Mouse (Mus musculus): Measurements from ENCODE around the gene Kcnk4.

Gene Kcnk4

DNA sequence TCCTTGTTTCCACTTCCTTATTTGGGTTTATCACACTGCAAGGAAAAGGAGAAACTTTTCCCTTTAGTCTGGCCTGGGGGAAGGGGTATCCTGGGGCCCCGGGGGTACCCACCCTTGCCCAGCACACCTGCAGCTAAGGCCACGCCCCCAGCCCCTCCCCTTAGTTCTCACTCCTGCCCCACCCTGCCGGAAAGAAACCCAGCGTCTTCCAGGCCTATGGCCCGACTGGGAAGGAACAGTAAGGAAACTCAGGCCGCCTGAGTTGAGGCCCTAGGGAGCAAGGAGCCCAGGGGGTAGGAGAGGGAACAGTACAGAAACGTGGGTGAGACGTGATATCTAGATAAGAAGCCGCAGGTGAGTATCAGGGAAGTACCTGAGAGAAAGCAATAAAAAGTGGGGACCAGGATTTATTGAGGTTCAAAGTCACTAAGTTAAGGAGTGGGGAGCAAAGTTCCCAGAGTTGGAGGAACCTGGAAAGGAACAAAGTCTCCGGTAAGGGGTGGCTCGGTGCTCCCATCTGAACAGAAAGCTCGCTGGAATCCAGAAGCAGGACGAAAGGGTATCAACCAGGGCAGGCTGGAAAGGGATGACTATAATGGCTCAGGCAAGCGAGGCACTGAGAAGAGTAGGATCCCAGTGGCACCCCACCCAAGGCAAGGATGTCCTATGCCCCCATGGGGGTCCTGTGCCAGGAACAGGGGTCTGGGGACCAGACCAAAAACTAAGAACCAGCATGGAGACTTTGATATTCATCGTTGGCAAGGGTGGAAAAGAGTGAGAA, 34.4 kb upstream of the Kcnk4 start:
- DNase-seq (ENCODE audit: extremely low read depth, low read depth, low spot score), result no peak

DNA sequence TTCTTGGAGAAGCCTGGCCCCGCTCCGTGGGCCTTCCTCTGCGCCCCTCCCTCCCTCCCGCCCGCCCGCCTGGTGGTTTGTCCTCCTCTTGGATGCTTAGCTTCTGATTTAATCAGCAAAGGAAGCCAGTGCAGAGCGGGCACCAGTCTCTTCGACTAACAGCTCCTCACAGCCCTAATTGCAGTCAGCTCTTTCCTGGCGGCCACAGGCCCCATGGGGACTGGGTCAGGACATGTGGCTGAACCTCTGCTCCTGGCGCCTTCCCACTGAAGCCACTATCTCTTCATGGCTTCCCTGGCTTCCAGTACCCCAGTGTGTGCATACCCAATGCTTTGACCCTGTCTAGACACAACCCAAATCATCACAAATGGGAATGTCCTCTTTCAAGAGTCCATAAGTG, 22.1 kb upstream of the Kcnk4 start:
- no peak for DNase-seq (ENCODE audit: extremely low read depth, low read depth, low spot score)

DNA sequence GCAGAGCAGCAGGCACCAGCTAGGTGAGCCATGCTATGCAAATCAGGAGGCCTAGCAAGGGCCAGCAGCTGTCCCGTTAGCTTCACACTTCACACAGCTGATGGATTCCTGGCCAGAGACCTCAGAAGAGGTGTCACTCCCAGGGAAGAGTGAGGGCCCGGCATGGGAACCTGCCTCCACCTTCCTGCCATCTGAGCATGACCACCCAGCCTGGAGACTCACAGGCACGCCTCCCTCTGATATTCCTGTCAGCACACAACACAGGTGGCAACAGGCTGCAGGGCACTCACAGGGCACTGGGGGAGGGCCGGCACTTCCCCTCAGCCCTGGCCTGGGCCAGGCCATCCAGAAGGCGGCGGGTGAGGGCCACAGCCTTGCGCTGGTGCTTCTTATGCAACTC, 21.1 kb upstream of the Kcnk4 start:
- DNase-seq (ENCODE audit: extremely low read depth, low read depth, low spot score), result no peak

DNA sequence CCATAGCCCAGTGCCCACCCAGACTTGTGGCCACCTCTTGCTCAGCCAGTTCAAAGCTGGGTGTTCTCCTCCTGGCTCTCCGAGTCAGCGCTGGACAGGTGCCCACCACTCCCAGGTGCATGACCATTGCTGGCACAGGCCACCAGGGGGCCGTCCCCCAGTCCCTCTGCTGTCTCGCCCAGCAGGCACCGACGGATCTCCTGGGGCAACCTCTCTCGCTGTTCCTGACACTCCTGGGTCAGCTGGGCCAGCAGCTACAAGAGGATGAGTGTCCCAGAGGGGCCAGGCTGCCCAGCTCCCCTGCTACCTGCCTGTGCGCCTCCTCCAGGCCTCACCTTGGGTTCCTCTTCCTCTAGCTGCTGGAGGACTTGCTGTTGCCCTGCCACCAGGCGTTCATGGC, 19.7 kb upstream of the Kcnk4 start:
- no peak for DNase-seq (ENCODE audit: extremely low read depth, low read depth, low spot score)

DNA sequence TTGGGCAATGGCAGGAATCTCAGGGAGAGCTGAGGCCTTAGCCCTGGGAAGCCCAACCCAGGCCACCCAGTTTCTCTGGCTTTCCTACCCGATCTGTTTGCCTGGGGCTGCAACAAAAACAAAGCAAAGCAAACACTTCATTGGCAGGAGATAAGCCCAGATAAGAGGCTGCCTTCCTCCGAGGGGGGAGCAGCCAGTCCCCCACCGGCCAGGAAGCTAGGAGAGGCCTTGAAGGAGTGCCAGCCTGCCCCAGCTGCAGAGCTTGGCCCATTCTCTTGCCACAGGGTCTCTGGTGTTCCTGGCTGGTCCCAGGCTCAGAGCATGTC, 18.4 kb upstream of the Kcnk4 start:
- DNase-seq (ENCODE audit: extremely low read depth, low read depth, low spot score), result no peak

DNA sequence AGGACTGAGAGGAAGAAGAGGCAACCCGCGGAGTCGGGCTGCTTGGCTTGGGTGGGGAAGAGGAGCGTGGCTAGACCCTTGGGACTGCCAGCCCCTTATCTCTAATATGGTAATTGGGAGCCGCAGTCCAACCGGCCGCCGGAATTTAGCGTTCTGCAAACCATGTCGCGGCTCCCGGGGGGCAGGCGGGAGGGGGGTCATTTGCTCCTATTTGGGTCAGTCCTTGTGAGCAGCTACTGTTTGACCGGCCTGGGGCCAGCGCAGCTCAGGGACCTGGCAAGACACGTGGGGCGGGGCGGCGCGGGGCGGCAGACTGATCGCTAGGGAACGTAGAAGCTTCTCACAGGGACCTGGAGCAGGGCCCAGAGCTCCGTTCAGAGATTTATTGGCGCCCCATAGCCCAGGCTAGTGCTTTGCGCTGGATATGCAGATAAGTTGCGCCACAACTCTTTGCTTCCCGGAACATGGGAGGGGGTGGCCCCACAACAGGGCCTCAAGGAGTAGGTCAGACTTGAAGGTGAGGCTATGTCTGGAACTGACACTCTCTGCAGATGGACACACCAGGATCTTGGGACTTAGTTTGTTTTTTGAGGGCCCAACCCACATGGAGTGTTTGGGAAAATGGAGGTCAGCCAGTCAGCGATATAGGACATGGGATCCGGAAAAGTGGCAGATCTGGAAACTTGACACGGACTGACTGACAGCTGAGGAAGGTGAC, 17.8 kb upstream of the Kcnk4 start:
- peak; percentile 66 for DNase-seq (ENCODE audit: extremely low read depth, low read depth, low spot score)

DNA sequence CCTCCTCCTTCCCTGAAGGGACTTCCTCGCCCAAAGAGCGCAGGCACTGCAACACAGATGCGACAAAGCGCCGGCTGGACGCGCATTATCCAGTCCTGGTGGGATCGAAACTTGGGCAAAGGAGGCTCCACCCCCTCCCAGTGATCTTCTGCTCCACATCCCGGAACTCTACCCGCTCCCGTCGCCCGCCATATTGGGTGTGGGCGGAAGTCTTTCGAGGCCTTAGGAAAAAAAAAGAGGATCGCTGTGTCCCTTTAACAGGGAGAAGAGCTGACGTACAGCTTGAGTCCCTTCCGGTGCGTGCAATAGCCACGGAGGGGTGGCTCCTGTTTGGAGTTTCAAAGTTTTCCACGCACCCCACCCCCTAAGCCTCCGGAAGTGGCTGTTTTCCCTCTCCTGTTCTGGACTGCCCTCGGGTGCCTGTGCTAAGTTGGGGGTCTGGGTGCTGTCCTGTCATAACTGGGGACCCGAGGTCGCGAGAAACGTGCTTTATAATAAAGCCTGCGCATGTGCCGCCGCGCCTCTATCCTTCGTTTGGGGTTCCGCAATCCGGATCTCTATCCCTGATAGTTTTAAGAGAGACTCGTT, 17.2 kb upstream of the Kcnk4 start:
- DNase-seq (ENCODE audit: extremely low read depth, low read depth, low spot score), result peak; percentile 68

DNA sequence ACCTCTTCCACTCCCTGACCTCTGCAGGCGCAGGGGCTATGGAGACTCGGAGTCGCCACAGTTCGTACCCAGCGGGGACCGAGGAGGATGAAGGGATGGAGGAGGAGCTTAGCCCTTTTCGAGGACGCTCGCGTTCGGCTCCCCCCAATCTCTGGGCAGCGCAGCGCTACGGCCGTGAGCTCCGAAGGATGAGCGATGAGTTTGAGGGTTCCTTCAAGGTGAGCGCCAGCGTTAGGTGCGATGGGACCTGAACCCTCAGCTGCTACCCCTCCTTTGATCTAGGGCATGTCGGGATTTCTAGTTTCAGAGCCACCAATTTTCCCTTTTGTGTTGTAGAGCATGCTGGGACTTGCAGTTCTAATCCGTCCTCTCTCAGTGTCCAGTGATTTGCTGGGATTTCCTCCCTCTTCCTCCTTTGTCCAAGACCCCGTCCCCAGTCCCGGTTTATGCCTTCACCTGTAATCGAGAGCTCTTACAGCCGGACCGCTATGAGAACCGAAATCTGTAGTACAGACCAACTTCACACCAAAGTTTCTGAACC, 16.4 kb upstream of the Kcnk4 start:
- no peak for DNase-seq (ENCODE audit: extremely low read depth, low read depth, low spot score)

DNA sequence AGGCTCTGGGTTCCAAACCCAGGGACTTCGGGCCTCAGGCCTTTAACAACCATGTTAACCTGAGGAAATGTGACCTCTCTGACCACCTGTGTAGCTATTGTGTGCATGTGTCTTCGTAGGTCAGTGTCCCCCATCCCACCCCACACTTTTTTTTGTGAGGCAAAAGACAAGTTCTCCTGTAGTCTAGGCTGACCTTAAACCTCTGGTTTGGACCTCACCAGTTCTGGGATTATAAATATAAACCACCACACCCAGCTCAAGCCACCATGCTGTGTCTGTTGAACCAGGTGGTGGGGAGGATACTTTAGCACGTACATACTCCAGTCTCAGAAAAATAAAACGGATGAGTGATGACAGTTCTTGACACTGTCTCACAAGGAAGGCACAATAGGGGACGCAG, 15.6 kb upstream of the Kcnk4 start:
- DNase-seq (ENCODE audit: extremely low read depth, low read depth, low spot score), result no peak

DNA sequence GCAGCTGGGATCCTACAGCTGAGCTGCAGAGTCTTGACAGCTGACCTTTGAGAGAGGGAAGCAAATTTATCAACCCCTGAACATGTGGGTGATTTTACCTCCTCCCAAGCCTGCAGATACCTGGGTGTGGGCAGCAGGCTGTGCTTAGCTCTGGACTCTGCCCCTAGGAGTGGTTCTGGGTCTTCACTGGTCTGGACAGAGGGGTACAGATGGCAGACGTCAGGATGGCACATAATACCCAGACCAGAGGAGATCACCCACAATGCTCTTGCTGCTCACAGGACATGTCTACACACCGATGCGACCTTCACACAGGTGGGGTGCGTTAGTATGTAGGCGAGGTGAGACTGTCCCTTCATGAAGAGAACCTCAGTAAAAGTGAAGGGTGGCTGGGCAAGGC, 15.2 kb upstream of the Kcnk4 start:
- DNase-seq (ENCODE audit: extremely low read depth, low read depth, low spot score), result no peak

DNA sequence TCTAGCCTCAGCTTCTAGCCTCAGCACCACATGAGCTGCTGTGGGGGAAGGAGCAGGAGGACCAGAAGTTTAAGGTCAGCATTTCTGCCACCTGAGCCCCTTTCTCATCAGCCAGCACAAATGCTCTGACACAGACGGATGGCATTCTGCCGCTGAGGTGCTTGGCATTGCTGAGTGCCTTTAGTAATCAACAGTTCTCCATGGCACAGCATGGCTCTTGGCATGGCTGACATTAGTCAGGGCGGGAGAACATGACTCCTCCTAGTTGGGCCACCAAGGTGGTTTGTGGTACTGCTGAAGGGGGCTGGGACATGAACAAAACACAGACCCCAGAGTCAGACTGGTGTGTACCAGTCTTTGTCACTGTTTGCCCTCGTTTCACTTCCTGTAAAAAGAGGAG, 13.9 kb upstream of the Kcnk4 start:
- no peak for DNase-seq (ENCODE audit: extremely low read depth, low read depth, low spot score)

DNA sequence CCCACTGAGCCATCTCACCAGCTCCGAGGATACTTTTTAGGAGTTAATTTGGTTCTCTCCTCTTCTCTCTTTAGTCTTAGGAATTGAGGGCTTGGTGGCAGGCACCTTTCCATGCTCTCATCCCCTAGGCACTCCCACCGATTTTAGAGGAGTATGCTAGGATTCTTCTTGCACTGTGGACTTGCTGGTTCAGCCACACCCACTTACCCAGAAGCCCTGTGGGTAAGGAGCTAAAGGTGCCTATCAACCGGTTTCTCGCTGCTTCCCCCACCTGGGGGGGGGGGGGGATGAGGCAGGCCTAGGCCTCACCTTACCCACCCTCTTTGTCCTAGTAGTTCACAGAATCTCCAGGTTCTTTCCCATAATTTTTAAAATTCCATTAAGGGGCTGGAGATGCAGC, 13.4 kb upstream of the Kcnk4 start:
- DNase-seq (ENCODE audit: extremely low read depth, low read depth, low spot score), result no peak

DNA sequence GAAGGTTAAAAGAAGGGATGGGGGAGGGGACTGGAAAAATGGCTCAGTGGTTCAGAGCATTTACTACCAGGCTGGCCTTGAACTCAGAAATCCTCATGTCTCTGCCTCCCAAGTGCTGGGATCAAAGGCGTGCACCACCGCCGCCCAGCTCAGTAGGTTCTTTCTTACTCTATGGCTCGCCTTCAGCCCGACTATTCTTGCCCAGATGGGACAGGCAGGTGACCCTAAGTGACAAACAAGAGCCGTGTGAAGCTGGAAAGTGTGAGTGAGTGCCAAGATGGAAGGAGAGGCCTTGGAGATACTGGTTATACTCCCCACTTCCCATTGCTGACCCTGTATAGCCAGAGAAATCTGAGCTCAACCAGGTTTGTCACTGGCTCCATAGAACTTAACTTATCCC, 9.4 kb upstream of the Kcnk4 start:
- no peak for DNase-seq (ENCODE audit: extremely low read depth, low read depth, low spot score)

DNA sequence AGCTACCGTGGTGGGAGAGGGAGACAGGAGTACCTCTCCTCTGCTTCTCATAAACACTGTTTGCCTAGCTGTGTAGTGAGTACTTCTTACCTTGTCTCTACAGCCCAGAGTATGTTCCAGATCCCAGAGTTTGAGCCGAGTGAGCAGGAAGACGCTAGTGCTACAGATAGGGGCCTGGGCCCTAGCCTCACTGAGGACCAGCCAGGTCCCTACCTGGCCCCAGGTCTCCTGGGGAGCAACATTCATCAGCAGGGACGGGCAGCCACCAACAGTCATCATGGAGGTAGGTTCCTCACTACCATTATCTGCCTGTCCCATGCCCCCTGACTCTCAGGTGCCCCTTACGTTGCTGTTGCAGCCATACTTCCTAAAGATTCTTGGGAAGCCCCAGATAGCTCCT, 8.4 kb upstream of the Kcnk4 start:
- DNase-seq (ENCODE audit: extremely low read depth, low read depth, low spot score), result no peak

DNA sequence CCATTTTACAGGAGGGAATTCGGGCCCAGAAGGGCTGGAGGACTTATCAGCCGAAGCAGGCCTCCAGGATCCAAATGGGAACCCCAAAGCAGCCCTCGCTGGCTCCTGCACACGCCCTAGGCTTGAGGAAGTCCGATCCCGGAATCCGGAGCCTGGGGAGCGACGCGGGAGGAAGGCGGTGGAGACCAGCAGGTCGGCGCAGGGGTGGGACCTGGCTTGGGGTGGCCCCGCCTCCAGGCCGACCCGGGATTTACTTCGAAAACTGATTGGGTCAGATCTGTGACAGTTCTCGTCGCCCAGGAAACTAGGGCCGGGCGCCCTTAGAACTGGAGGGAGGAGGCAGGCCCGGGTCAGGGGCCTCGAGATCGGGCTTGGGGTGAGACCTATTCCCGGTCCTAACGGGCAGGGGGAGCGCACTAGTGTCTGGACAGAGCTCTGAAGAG, 8.0 kb upstream of the Kcnk4 start, which contains the start of gene Gpr137:
TSS of gene Gpr137 (minus strand) at position 232 of the 443 bp plus-strand sequence.
- no peak for DNase-seq (ENCODE audit: extremely low read depth, low read depth, low spot score)

DNA sequence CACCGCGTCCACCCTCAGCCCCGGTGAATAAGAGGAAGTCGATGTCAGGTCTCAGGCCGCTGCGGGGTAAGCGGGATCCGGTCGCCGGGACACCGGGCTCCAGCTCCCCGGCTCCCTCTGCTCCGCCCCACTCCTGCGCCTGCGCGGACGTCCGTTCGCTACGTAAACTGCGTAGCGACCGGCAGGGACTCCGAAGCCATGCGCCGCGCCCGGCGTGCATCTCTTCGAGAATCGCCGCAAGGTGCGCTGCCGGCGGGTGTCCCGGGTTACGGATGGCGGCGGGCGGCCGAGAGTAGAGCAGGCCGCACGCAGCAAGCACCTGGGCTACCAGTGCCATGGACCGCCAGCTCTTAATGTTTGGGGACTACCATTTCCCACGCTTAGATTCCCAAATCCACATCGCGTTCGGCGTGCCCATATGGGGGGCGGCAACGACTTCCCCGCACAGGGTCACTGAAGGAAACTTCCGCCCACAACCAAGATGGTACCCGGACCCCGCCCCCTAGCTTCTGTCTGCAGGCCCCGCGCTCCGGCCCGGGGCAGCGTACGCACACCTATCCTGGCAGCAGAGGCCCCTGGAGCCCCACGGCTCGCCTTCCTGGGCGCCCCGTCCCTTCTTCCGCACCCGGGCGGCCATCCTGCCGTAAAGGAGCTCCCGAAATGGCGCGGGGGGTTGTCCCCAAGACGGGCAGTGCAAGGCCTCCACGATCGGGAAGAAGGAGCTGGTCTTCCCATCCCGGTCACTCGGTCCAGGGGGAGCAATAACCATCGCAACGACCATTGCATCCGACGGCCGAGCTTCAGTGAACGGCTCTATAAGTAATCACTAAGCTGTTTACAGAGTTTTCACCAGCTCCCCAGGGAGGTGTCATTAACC, 7.3 kb upstream of the Kcnk4 start, which contains the start of gene Bad:
TSS of gene Bad (plus strand) at position 490 of the 877 bp plus-strand sequence.
- no peak for DNase-seq (ENCODE audit: extremely low read depth, low read depth, low spot score)

DNA sequence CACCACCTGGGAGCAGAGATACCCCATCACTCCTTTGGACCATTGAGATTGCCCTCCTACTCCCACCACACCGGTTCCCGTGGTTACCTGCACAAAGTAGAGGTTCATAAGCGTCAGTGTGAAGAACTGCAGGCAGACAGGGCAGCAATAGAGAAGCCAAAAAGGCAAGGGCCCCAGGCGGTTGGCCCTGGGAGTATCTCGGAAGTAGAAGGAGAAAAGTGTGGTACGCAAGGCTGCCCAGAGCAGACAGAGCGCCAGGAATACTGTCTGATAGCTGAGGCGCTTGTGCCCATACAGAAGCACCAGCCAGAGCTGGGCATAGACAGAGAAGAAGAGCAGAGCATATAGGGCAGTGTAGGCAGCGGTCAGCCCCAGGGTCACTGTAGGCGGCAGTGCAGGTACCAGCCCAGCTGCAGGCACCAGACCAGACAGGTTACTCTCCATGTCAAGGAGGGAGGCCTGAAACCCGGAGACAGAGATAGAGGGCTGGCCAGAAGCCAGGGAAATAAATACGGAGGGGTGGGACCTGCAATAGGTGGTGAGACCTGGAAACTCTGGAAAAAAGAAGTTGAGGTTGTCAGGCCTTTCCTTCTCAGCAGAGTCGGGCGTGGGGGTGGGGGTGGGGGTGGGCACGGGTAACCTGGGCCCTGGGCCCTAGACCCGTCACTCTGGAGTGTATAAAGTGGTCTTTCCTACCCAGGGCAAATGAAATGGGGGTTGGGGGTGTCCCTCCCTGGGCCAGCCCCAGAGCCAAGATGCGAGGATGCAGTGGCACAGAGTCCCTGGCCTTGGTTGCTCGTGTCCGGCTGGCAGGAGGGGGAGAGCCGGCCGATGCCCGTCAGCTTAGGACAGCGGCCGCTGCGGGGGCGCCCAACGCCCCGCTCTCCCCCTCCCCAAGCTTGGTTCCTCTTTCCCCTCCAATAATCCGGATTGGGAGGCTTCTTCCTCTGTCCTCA, 6.4 kb upstream of the Kcnk4 start:
- DNase-seq (ENCODE audit: extremely low read depth, low read depth, low spot score), result no peak

DNA sequence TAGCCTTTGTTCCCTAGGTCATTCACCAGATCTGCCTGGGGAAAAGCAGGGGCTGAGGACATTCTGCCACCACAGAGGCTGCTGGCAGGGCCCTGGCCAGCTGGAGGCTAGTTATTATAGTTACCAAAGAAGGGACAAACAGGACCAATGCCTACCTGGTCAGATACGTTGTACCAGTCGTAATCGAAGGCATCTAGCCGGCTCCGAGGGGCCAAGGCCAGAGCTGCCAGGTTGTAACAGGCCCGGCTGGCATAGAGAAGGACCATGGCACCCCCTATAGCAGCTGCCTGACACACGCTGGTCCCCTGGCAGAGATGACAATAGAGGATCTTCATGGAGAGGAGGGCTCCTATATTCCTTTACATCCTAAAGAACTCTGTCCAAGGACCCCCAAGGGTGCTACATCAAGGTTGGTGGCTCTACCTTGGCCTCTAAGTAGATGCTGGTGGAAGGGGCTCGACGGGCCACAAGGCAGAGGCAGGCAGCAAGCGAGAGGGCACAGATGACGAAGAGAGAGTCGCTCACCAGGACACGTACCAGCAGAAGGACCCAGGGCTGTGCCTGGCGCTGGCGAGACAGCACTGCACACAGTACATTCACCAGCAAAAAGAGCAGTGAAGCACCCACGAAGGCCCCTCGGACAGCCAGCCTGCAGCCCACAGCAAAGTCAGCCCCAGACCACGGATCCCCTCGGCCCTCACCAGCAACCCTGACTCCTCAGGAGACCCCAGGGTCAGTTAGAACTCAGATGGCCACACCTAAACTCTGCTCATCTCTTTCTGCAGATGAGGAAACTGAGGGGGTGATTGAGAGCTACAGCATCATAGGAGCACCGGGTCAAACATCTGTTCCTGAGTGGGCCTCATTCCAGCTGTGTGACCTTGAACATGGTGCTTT, 5.0 kb upstream of the Kcnk4 start:
- no peak for DNase-seq (ENCODE audit: extremely low read depth, low read depth, low spot score)
